Mouse (Mus musculus): ENCODE results near the gene Plekhb2. TPM values are rescaled to one million over a fixed set of nuclear protein-coding genes. Genes with fewer than 3 reads are reported as not detected.
A peak's percentile ranks its signal among the peaks of the same experiment; 100 is the strongest.

Plekhb2 gene
- total and polyA plus RNA-seq, 2 experiments from 2014 or later, result 85.1 to 97.3 TPM

DNA sequence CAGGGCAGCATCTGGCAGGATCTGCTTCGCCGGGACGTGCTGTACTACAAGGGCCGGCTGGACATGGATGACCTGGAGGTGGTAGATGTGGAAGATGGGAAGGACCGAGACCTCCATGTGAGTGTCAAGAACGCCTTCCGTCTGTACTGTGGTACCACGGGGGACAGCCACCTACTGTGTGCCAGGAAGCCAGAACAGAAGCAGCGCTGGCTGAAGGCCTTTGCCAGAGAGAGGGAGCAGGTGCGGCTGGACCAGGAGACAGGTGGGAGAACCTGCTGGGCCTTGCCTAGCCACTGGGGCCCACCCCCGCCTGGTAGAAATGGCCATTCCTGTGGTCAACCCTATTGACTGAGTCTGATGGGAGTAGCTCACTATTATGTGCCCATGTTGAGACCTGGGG, 39.5 kb upstream of the Plekhb2 start:
- DNase-seq (ENCODE audit: low spot score) (no peak), ATAC-seq (ENCODE audit: low FRiP score) (no peak)
- Histone ChIP-seq H3K9me3 (ENCODE audit: low read length) (no peaks in the 10 kb centered on the region), H3K4me3 (ENCODE audit: low read depth, low read length) (no peak overlapping the region), H3K27ac (ENCODE audit: low read depth, low read length) (0 out of 2 replicates have a peak overlapping the region, but pooled peaks have one; percentile 7), H3K9ac (replicated peaks; ENCODE audit: low read length, poor library complexity, severe bottlenecking) (no peak overlapping the region), H3K27me3 (ENCODE audit: insufficient read depth, low read length) (no peaks in the 10 kb centered on the region), H3K36me3 (ENCODE audit: insufficient read depth, low read length) (peaks cover 63% of the 10 kb centered on the region), H3K4me1 (ENCODE audit: insufficient read depth, low read length) (no peaks in the 10 kb centered on the region), H3K4me2 (ENCODE audit: low read depth, low read length, poor library complexity, severe bottlenecking) (no peak overlapping the region)
- 90% methylated on average over 10 of the region's 11 CpGs for WGBS
- no peak for TF ChIP-seq CTCF (IDR thresholded peaks at IDR 0.05)

DNA sequence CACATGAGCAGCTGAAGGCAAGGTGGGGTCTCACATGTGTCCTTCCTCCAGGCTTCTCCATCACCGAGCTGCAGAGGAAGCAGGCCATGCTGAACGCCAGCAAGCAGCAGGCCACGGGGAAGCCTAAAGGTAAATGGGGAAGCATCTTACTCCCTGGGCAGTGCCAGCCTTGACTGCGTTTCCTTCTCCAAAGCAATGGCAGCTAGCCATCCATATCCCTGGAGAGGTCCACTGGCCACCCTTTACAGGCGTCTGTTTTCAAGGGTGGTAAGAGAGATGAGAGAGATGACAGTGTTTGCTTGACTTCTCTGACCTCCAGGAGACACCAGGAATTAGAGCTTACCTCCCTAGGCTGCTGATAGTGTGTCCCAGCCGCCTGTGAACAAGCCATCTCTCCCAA, 38.7 kb upstream of the Plekhb2 start:
- 0 out of 2 replicates have a peak overlapping the region, but pooled peaks have one; percentile 7 for H3K27ac ChIP-seq (ENCODE audit: low read depth, low read length)
- no peak for ATAC-seq (ENCODE audit: low FRiP score)
- H3K9ac ChIP-seq (replicated peaks; ENCODE audit: low read length, poor library complexity, severe bottlenecking), result no peak overlapping the region
- WGBS, result 84% methylated on average over 6 of the region's 6 CpGs
- no peaks in the 10 kb centered on the region for H3K4me1 ChIP-seq (ENCODE audit: insufficient read depth, low read length)
- peaks cover 65% of the 10 kb centered on the region for H3K36me3 ChIP-seq (ENCODE audit: insufficient read depth, low read length)
- H3K9me3 ChIP-seq (ENCODE audit: low read length), result no peaks in the 10 kb centered on the region
- H3K4me2 ChIP-seq (ENCODE audit: low read depth, low read length, poor library complexity, severe bottlenecking), result no peak overlapping the region
- H3K4me3 ChIP-seq (ENCODE audit: low read depth, low read length), result no peak overlapping the region
- DNase-seq (ENCODE audit: low spot score), result no peak
- TF ChIP-seq CTCF (IDR thresholded peaks at IDR 0.05), result no peak
- no peaks in the 10 kb centered on the region for H3K27me3 ChIP-seq (ENCODE audit: insufficient read depth, low read length)

DNA sequence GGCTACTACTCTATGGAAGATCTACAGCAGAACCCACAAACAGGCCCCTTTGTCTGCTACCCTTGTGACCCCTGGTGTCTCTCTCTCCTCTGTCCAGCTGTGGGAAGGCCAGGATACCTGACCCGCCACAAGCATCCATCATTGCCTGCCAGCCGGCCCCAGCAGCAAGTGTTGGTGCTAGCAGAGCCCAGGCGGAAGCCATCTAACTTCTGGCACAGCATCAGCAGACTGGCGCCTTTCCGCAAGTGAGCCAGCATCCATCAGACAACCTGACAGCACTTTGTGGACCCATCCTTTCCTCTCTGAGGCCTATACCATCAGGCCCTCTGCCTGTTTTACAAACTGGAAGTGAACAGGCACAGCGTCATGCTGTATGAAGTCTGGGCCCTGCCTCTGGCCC, 38.2 kb upstream of the Plekhb2 start:
- 93% methylated on average over 6 of the region's 6 CpGs for WGBS

GRCm38 (mm10) chr1:34812407-34813247, 37.1 kb upstream of the Plekhb2 start:
- Histone ChIP-seq H3K36me3 (ENCODE audit: insufficient read depth, low read length) (peaks cover 74% of the 10 kb centered on the region), H3K4me2 (ENCODE audit: low read depth, low read length, poor library complexity, severe bottlenecking) (no peak overlapping the region), H3K27ac (ENCODE audit: low read depth, low read length) (no peak overlapping the region), H3K9me3 (ENCODE audit: low read length) (no peaks in the 10 kb centered on the region), H3K4me3 (ENCODE audit: low read depth, low read length) (no peak overlapping the region), H3K27me3 (ENCODE audit: insufficient read depth, low read length) (no peaks in the 10 kb centered on the region), H3K9ac (replicated peaks; ENCODE audit: low read length, poor library complexity, severe bottlenecking) (no peak overlapping the region), H3K4me1 (ENCODE audit: insufficient read depth, low read length) (no peaks in the 10 kb centered on the region)
- DNase-seq (ENCODE audit: low spot score) (no peak), ATAC-seq (ENCODE audit: low FRiP score) (no peak)
- peak; percentile 37 for TF ChIP-seq CTCF (IDR thresholded peaks at IDR 0.05)
- 94% methylated on average over 13 of the region's 13 CpGs for WGBS

More for the DNA sequence above, 38.2 kb upstream of the Plekhb2 start:
- DNase-seq (ENCODE audit: low spot score) (peak; percentile 64), ATAC-seq (ENCODE audit: low FRiP score) (no peak)
- Histone ChIP-seq H3K27me3 (ENCODE audit: insufficient read depth, low read length) (no peaks in the 10 kb centered on the region), H3K27ac (ENCODE audit: low read depth, low read length) (no peak overlapping the region; the same call in 1 of the 2 replicates), H3K4me3 (ENCODE audit: low read depth, low read length) (no peak overlapping the region), H3K36me3 (ENCODE audit: insufficient read depth, low read length) (peaks cover 71% of the 10 kb centered on the region), H3K4me2 (ENCODE audit: low read depth, low read length, poor library complexity, severe bottlenecking) (no peak overlapping the region), H3K9ac (replicated peaks; ENCODE audit: low read length, poor library complexity, severe bottlenecking) (no peak overlapping the region), H3K9me3 (ENCODE audit: low read length) (no peaks in the 10 kb centered on the region), H3K4me1 (ENCODE audit: insufficient read depth, low read length) (no peaks in the 10 kb centered on the region)
- TF ChIP-seq CTCF (IDR thresholded peaks at IDR 0.05), result no peak

DNA sequence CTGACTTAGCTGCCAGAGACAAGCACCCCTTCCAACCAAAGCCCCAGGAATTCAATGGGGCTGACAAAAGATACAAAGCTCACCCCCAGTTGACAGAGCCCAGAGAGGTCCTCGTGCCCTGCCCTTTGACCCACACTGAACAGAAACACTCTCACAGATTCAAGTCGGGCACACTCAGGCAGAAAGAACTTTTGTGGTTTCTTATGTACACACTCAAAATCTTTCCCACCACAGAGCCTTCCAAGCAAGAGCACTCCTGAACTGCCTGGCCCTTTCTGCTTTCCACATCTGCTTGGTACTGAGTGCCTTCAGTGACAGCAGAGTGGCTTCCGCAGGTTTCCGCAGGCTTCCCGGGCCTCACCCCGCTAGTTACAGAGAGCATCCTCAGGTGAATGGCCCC, 33.9 kb upstream of the Plekhb2 start:
- Histone ChIP-seq H3K9ac (replicated peaks; ENCODE audit: low read length, poor library complexity, severe bottlenecking) (no peak overlapping the region), H3K4me2 (ENCODE audit: low read depth, low read length, poor library complexity, severe bottlenecking) (no peak overlapping the region), H3K4me3 (ENCODE audit: low read depth, low read length) (no peak overlapping the region), H3K4me1 (ENCODE audit: insufficient read depth, low read length) (no peaks in the 10 kb centered on the region), H3K9me3 (ENCODE audit: low read length) (no peaks in the 10 kb centered on the region), H3K27me3 (ENCODE audit: insufficient read depth, low read length) (no peaks in the 10 kb centered on the region), H3K36me3 (ENCODE audit: insufficient read depth, low read length) (peaks cover 80% of the 10 kb centered on the region), H3K27ac (ENCODE audit: low read depth, low read length) (no peak overlapping the region)
- DNase-seq (ENCODE audit: low spot score), result no peak
- ATAC-seq (ENCODE audit: low FRiP score), result no peak
- WGBS, result 81% methylated on average over 6 of the region's 6 CpGs
- TF ChIP-seq CTCF (IDR thresholded peaks at IDR 0.05), result no peak

DNA sequence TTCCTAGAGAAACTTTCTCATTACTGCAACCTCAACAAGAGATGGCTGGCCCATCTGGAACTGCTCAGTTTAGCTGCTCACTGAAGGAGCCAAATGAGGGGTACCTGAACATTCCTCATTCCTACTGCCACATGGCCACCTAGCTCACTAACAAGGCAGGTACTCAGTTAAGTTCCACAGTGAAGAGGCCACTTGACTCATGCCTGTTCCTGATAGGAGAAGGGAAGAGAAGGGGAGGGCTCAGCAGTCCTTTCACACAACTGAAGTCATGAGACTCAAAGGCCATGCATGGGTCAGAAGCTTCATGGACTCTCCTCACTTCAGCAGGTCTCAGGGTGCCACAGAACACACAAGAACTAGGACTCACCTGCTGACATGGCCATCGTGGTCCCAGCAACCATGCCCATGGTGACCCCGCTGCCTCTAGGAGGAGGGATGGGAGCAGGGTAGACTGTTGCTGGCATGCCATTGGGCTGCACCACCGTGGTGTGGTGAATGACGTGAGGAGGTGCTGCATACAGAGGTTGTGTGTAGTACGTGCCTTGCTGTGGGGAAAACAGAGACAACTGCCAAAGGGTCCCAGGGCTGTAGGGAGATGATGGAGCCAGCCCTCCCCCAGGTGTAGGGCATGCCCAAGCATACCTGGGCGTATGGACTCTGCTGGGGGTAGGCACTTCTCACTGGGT, 30.4 kb upstream of the Plekhb2 start:
- TF ChIP-seq CTCF (IDR thresholded peaks at IDR 0.05), result no peak
- H3K4me1 ChIP-seq (ENCODE audit: insufficient read depth, low read length), result no peaks in the 10 kb centered on the region
- no peak overlapping the region for H3K4me2 ChIP-seq (ENCODE audit: low read depth, low read length, poor library complexity, severe bottlenecking)
- ATAC-seq (ENCODE audit: low FRiP score) (no peak), DNase-seq (ENCODE audit: low spot score) (no peak)
- peaks cover 56% of the 10 kb centered on the region for H3K36me3 ChIP-seq (ENCODE audit: insufficient read depth, low read length)
- H3K27ac ChIP-seq (ENCODE audit: low read depth, low read length), result no peak overlapping the region
- 93% methylated on average over 6 of the region's 6 CpGs for WGBS
- H3K4me3 ChIP-seq (ENCODE audit: low read depth, low read length), result no peak overlapping the region
- H3K9ac ChIP-seq (replicated peaks; ENCODE audit: low read length, poor library complexity, severe bottlenecking), result no peak overlapping the region
- no peaks in the 10 kb centered on the region for H3K9me3 ChIP-seq (ENCODE audit: low read length)
- H3K27me3 ChIP-seq (ENCODE audit: insufficient read depth, low read length), result no peaks in the 10 kb centered on the region
